Mouse (Mus musculus): Measurements from ENCODE around the gene Zfp503. TPM values are rescaled to one million over a fixed set of nuclear protein-coding genes. Genes with fewer than 3 reads are reported as not detected.

Gene Zfp503
- polyA plus RNA-seq, 1 experiment, result not detected

GRCm38 (mm10) chr14:22003231-22003630, 13.8 kb upstream of the Zfp503 start:
- TF ChIP-seq GATA1 (IDR thresholded peaks at IDR 0.05; ENCODE audit: low read length), result no peak

GRCm38 (mm10) chr14:21999588-21999987, 10.2 kb upstream of the Zfp503 start:
- no peak for TF ChIP-seq GATA1 (IDR thresholded peaks at IDR 0.05; ENCODE audit: low read length)

GRCm38 (mm10) chr14:21995031-21995754, 5.8 kb upstream of the Zfp503 start:
- no peak for TF ChIP-seq GATA1 (IDR thresholded peaks at IDR 0.05; ENCODE audit: low read length)

- no peak for TF ChIP-seq GATA1 (IDR thresholded peaks at IDR 0.05; ENCODE audit: low read length)
Observed at GRCm38 (mm10) chr14:21994061-21994990, 4.9 kb upstream of the Zfp503 start.

- TF ChIP-seq GATA1 (IDR thresholded peaks at IDR 0.05; ENCODE audit: low read length), result no peak
Observed at GRCm38 (mm10) chr14:21993251-21994060, 4.1 kb upstream of the Zfp503 start.

GRCm38 (mm10) chr14:21992321-21992885, 3.0 kb upstream of the Zfp503 start:
- no peak for TF ChIP-seq GATA1 (IDR thresholded peaks at IDR 0.05; ENCODE audit: low read length)

GRCm38 (mm10) chr14:21991856-21992255, 2.5 kb upstream of the Zfp503 start:
- no peak for TF ChIP-seq GATA1 (IDR thresholded peaks at IDR 0.05; ENCODE audit: low read length)

GRCm38 (mm10) chr14:21991251-21991780, 1.9 kb upstream of the Zfp503 start:
- no peak for TF ChIP-seq GATA1 (IDR thresholded peaks at IDR 0.05; ENCODE audit: low read length)

GRCm38 (mm10) chr14:21990321-21991021, 1.1 kb upstream of the Zfp503 start:
- TF ChIP-seq GATA1 (IDR thresholded peaks at IDR 0.05; ENCODE audit: low read length), result no peak

GRCm38 (mm10) chr14:21988577-21989290, 667 bp downstream of the Zfp503 start:
- no peak for TF ChIP-seq GATA1 (IDR thresholded peaks at IDR 0.05; ENCODE audit: low read length)

- no peak for TF ChIP-seq GATA1 (IDR thresholded peaks at IDR 0.05; ENCODE audit: low read length)
Observed at GRCm38 (mm10) chr14:21987660-21988576, 1.5 kb downstream of the Zfp503 start.

GRCm38 (mm10) chr14:21986733-21987659, 2.4 kb downstream of the Zfp503 start:
- TF ChIP-seq GATA1 (IDR thresholded peaks at IDR 0.05; ENCODE audit: low read length), result no peak
